ENCODE assay signal across 8 mouse cellular contexts in the genomic region with DNA sequence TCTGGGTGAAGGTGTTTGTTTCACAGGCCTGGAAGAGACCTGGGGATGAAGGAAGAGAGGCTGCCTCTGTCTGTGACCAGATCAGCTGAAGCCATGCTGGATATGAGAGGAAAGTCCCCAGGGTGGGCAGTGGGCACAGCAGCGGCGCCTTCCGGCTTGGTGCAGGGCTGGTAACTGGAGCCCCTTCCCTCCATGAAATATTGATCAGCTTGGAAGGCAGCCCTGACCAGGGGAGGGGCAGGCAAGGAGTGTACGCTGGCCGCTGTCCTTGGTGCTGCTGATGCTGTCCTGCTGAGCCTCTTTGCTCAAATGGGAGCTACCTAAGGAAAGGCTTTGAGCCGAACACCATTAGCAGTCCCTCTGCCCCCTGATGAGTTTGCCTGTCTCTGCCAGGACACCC. TPM values are rescaled to one million over a fixed set of nuclear protein-coding genes. Genes with fewer than 3 reads are reported as not detected.
A peak's percentile ranks its signal among the peaks of the same experiment; 100 is the strongest.
DNase-seq lines count a peak whose midpoint lies in the region; ATAC-seq lines count a peak whose summit lies in the region.

No protein-coding gene starts in this region.

- ATAC-seq in neural tube, embryonic 15.5 days (ENCODE audit: low FRiP score), result no peak
- peak; percentile 51; the same call in 1 of the 2 replicates for ATAC-seq in neural tube, embryonic 12.5 days (ENCODE audit: low FRiP score, low read depth)
- ATAC-seq in erythroblast, adult 5-6 weeks (replicated peaks; ENCODE audit: low FRiP score, poor library complexity, severe bottlenecking), result no peak

- no peak overlapping the region for H3K27ac ChIP-seq in neural tube, embryonic 15.5 days (replicated peaks)
- no peak overlapping the region for H3K27ac ChIP-seq in neural tube, embryonic 12.5 days

- no peak overlapping the region for H3K4me3 ChIP-seq in neural tube, embryonic 15.5 days (replicated peaks)
- H3K4me3 ChIP-seq in neural tube, embryonic 12.5 days, result no peak overlapping the region

- H3K27me3 ChIP-seq in neural tube, embryonic 15.5 days (replicated peaks), result no peaks in the 10 kb centered on the region
- no peaks in the 10 kb centered on the region for H3K27me3 ChIP-seq in neural tube, embryonic 12.5 days (replicated peaks)

- no peak overlapping the region for H3K4me2 ChIP-seq in neural tube, embryonic 15.5 days
- no peak overlapping the region for H3K4me2 ChIP-seq in neural tube, embryonic 12.5 days (replicated peaks)

- H3K4me1 ChIP-seq in neural tube, embryonic 15.5 days, result peaks cover 16% of the 10 kb centered on the region; the same call in 1 of the 2 replicates
- peaks cover 14% of the 10 kb centered on the region for H3K4me1 ChIP-seq in neural tube, embryonic 12.5 days

- no peaks in the 10 kb centered on the region for H3K36me3 ChIP-seq in neural tube, embryonic 15.5 days
- no peaks in the 10 kb centered on the region for H3K36me3 ChIP-seq in neural tube, embryonic 12.5 days

- peak; percentile 64 for DNase-seq in neural tube, embryonic 10.5 days (ENCODE audit: extremely low spot score, low spot score)
- DNase-seq in embryo, embryonic 10.5 days (ENCODE audit: low spot score), result peak; percentile 81
- DNase-seq in kidney, postnatal 10 days, result peak; percentile 79
- no peak for DNase-seq in layer of hippocampus, adult 9-11 months
- no peak for DNase-seq in spleen, postnatal 14 days (ENCODE audit: low spot score in 2 of 2)

- no peaks in the 10 kb centered on the region for H3K9me3 ChIP-seq in neural tube, embryonic 15.5 days (replicated peaks)
- H3K9me3 ChIP-seq in neural tube, embryonic 12.5 days, result no peaks in the 10 kb centered on the region

- 8% methylated on average over 6 of the region's 6 CpGs for WGBS in neural tube, embryonic 15.5 days
- 12% methylated on average over 6 of the region's 6 CpGs for WGBS in neural tube, embryonic 12.5 days

- no peak overlapping the region for H3K9ac ChIP-seq in neural tube, embryonic 15.5 days (replicated peaks)
- no peak overlapping the region for H3K9ac ChIP-seq in neural tube, embryonic 12.5 days

RNA-seq across cellular contexts. Expression of a gene that starts 11.6 kb away (rescaled TPM):
- polyA plus RNA-seq in neural tube, embryonic 15.5 days (2015; fragmentation: Nextera tagmentation; extraction: Ambion mirVana), result 18.8 and 23.3 TPM in 2 replicates
- 10.0 and 12.9 TPM in 2 replicates for polyA plus RNA-seq in neural tube, embryonic 12.5 days (2016; fragmentation: Nextera tagmentation; extraction: Ambion mirVana)
- total RNA-seq in erythroblast, adult 5-6 weeks (2015; ENCODE audit: low replicate concordance), result 0.21 and 1.2 TPM in 2 replicates
- total RNA-seq in erythroblast, adult 5-6 weeks (2017; ENCODE audit: low replicate concordance), result 0.43 and 0.98 TPM in 2 replicates

RNA-seq across cellular contexts. Expression of a gene that starts 34.8 kb away (rescaled TPM):
- 83.0 and 86.8 TPM in 2 replicates for polyA plus RNA-seq in neural tube, embryonic 15.5 days (2015; fragmentation: Nextera tagmentation; extraction: Ambion mirVana)
- 103 and 104 TPM in 2 replicates for polyA plus RNA-seq in neural tube, embryonic 12.5 days (2016; fragmentation: Nextera tagmentation; extraction: Ambion mirVana)
- total RNA-seq in erythroblast, adult 5-6 weeks (2015; ENCODE audit: low replicate concordance), result 27.9 and 30.3 TPM in 2 replicates
- 30.0 and 36.3 TPM in 2 replicates for total RNA-seq in erythroblast, adult 5-6 weeks (2017; ENCODE audit: low replicate concordance)

RNA-seq across cellular contexts. Expression of a gene that starts 58.6 kb away (rescaled TPM):
- polyA plus RNA-seq in neural tube, embryonic 15.5 days (2015; fragmentation: Nextera tagmentation; extraction: Ambion mirVana), result 27.3 and 29.8 TPM in 2 replicates
- 36.1 and 36.8 TPM in 2 replicates for polyA plus RNA-seq in neural tube, embryonic 12.5 days (2016; fragmentation: Nextera tagmentation; extraction: Ambion mirVana)
- total RNA-seq in erythroblast, adult 5-6 weeks (2015; ENCODE audit: low replicate concordance), result 7.5 and 21.1 TPM in 2 replicates
- 1.7 and 4.1 TPM in 2 replicates for total RNA-seq in erythroblast, adult 5-6 weeks (2017; ENCODE audit: low replicate concordance)

Comparison
In these comparisons a context has a peak if more than half of its experiments do, and no peak if none do; other contexts are left out.
1. DNase-seq: peak in neural tube, embryonic 10.5 days (single experiment), embryo, embryonic 10.5 days (single experiment) and kidney, postnatal 10 days (single experiment); none in layer of hippocampus, adult 9-11 months (single experiment) and spleen, postnatal 14 days (0 of 2).